Mouse (Mus musculus): Measurements from ENCODE around the gene Wdhd1.

The Wdhd1 gene

GRCm38 (mm10) chr14:47209669-47210164 lies 66.9 kb downstream of the Wdhd1 start:
- ChIA-PET CTCF (no interaction called here), POLR2A (interaction anchor here in 1 of 4 experiments (0.6 kb wide), 1 partner anchor 314 kb away, joined by 4 read pairs; no protein-coding TSS in a partner anchor)

DNA sequence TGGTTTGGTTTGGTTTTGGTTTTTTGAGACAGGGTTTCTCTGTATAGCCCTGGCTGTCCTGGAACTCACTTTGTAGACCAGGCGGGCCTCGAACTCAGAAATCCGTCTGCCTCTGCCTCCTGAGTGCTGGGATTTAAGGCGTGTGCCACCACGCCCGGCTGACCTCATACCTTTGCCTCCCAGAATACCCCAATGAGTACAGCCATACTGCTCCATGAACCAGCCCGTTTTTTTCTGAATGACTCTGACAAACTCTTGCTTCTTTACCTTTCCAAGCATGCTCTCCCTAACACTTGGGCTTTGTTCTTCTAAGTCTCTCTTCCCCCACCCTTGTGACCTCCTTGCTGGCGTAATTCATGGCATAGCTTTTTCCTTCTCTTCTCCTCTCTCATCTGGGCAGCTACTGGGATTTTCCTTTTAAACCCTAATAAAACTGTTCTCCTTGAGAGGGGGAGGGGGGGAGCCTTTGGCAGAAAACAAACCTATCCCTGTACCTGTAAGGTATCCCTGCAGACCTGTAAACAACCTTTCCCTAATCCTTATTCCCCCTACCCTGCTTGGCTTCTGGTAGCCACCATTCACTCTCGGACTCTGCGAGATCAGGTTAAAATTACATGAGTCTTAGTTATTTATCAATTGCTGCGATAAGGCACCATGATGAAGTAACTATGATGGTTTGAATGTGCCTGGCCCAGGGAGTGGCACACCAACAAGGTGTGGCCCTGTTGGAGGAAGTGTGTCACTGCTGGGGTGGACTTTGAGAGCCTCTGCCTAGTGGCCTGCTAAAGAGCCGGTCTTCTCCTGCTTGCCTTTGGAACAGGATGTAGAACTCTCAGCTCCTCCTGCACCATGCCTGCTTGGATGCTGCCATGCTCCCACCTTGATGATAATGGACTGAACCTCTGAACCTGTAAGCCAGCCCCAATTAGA lies 67.8 kb downstream of the Wdhd1 start:
- CTCF ChIA-PET: interaction anchor here in 2 of 4 experiments (0.6 to 1.1 kb wide), 2 partner anchors 12 to 88 kb away, joined by 3 read pairs; no protein-coding TSS in a partner anchor

DNA sequence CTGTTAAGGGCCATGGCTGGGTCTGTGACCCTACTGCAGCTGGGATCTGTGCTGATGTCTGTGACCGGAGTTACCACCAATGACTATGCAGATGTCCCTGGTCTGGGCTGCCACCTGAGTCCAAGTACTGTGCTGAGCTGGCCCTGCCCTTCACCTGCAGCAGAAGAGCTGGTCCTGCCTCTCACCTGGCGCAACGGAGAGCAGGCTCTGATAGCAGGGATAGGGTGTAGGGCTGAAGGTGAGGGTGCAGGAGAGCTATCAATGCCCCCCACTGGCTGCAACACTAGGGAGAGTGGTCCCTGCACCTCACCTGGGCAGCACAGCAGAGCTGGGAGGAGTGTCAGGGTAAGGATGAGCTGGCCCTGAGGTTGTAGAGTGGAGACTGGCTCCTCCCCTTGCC lies 70.1 kb downstream of the Wdhd1 start:
- POLR2A ChIA-PET: interaction anchor here in 2 of 4 experiments (1.3 to 1.7 kb wide), 3 partner anchors 14 to 18 kb away, joined by 3 to 4 read pairs (median 3); partner anchors contain the start of gene Gch1 (in 2 of the 2)
- CTCF ChIA-PET: interaction anchor here in 2 of 4 experiments (0.5 to 1.1 kb wide), 2 partner anchors 12 to 195 kb away, joined by 3 to 5 read pairs; no protein-coding TSS in a partner anchor

More for the DNA sequence above, 67.8 kb downstream of the Wdhd1 start:
- POLR2A ChIA-PET: no interaction called here

GRCm38 (mm10) chr14:47205270-47205972 lies 71.2 kb downstream of the Wdhd1 start:
- ChIA-PET CTCF (interaction anchor here in 1 of 4 experiments (2.0 kb wide), 1 partner anchor 11 kb away, joined by 5 read pairs; no protein-coding TSS in a partner anchor), POLR2A (no interaction called here)

- ChIA-PET CTCF (interaction anchor here in 2 of 4 experiments (0.7 to 1.4 kb wide), 2 partner anchors 11 to 110 kb away, joined by 3 read pairs; no protein-coding TSS in a partner anchor), POLR2A (interaction anchor here in 1 of 4 experiments (0.6 to 0.7 kb wide), 2 partner anchors 17 to 475 kb away, joined by 3 to 7 read pairs; no protein-coding TSS in a partner anchor)
These were observed 79.3 kb downstream of the Wdhd1 start for GRCm38 (mm10) chr14:47197340-47197739.

- ChIA-PET CTCF (interaction anchor here in 2 of 4 experiments (0.5 to 0.7 kb wide), 3 partner anchors 11 to 200 kb away, joined by 3 read pairs; no protein-coding TSS in a partner anchor), POLR2A (interaction anchor here in 1 of 4 experiments (0.6 to 1.0 kb wide), 2 partner anchors 18 to 42 kb away, joined by 3 to 7 read pairs; no protein-coding TSS in a partner anchor)
These were observed 79.9 kb downstream of the Wdhd1 start for GRCm38 (mm10) chr14:47196711-47197110.

GRCm38 (mm10) chr14:47194096-47194495 lies 82.6 kb downstream of the Wdhd1 start:
- CTCF ChIA-PET: interaction anchor here in 3 of 4 experiments (0.5 to 1.3 kb wide), 11 partner anchors 10 to 120 kb away, joined by 3 to 7 read pairs (median 3); no protein-coding TSS in a partner anchor
- POLR2A ChIA-PET: interaction anchor here in 2 of 4 experiments (0.6 to 1.3 kb wide), 4 partner anchors 10 to 315 kb away, joined by 3 to 4 read pairs (median 3); no protein-coding TSS in a partner anchor

GRCm38 (mm10) chr14:47193506-47193905 lies 83.2 kb downstream of the Wdhd1 start:
- CTCF ChIA-PET: interaction anchor here in 3 of 4 experiments (0.5 to 1.3 kb wide), 6 partner anchors 11 to 364 kb away, joined by 3 to 7 read pairs (median 5); no protein-coding TSS in a partner anchor
- POLR2A ChIA-PET: interaction anchor here in 2 of 4 experiments (0.6 to 1.3 kb wide), 4 partner anchors 11 to 315 kb away, joined by 3 to 4 read pairs (median 3); no protein-coding TSS in a partner anchor

GRCm38 (mm10) chr14:47191861-47192260 lies 84.8 kb downstream of the Wdhd1 start:
- POLR2A ChIA-PET: interaction anchor here in 1 of 4 experiments (0.7 to 1.9 kb wide), 3 partner anchors 12 to 376 kb away, joined by 3 to 5 read pairs (median 4); no protein-coding TSS in a partner anchor
- CTCF ChIA-PET: interaction anchor here in 1 of 4 experiments (0.6 kb wide), 1 partner anchor 1039 kb away, joined by 5 read pairs; no protein-coding TSS in a partner anchor
